Mouse (Mus musculus) adrenal gland, postnatal 36 days (tissue): Measurements from ENCODE around the gene Avil. TPM values are rescaled to one million over a fixed set of nuclear protein-coding genes. Genes with fewer than 3 reads are reported as not detected.
"Not testable (repeated sequence)": the region's sequence is repeated elsewhere in the genome, so short reads cannot be mapped to it uniquely, and the experiment has no call there.

Source experiments
- DNase-seq, 2 experiments: peaks; one replicate each; pipeline ENCODE4 v3.0.0; 2021; ENCODE audit warnings: mixed read lengths in 1 of 2
- microRNA-seq: library from miRNA; unstranded; fragments of <30 nt; microRNA quantifications from one replicate; pipeline ENCODE4 v1.2.0, GENCODE M21; 2021
- total RNA-seq, 2 experiments: library from RNA; stranded (reverse); gene quantifications; 2 replicates each; pipeline ENCODE4 v1.2.3; 2021

Avil gene
- total RNA-seq, 2 experiments from 2014 or later = 2.7 to 4.5 TPM

DNA sequence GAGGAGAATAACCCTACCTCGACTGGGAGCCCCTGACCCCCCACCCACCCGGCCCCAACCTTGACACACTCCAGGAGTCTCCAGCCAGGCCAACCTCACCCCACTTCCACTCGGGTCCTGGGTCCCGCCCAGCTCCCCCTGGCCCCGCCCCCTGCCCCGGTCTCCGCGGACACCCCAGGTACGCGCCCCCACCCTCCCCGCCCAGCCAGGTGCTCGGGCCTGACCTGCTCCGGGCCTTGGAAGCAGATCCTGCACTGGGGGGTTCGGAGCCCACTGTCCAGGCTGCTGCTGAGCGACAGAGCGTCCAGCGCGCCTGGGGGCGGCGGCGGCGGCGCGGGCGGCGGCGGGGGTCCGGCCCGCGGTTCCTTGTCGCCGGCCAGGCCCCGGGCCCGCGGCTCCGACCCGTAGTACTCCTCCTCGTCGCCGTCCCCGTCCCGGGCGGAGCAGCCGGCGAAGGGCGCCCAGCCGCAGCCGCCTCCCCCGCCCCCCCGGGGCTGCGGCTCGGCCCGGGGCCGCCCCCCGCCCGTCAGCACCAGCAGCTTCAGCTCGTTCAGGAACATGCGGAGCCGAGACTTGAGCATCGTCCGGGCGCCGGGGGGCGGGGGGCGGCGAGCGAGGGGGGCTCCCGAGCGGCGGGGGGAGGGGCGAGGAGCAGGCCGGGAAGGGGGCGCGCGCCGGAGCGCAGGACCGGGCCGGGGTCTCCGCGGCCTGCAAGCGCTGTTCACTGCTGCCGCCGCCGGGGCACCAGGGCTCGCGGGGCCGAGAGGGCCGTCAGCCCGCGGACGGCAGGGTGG, 58.9 kb downstream of the Avil start:
- DNase-seq = no peak

DNA sequence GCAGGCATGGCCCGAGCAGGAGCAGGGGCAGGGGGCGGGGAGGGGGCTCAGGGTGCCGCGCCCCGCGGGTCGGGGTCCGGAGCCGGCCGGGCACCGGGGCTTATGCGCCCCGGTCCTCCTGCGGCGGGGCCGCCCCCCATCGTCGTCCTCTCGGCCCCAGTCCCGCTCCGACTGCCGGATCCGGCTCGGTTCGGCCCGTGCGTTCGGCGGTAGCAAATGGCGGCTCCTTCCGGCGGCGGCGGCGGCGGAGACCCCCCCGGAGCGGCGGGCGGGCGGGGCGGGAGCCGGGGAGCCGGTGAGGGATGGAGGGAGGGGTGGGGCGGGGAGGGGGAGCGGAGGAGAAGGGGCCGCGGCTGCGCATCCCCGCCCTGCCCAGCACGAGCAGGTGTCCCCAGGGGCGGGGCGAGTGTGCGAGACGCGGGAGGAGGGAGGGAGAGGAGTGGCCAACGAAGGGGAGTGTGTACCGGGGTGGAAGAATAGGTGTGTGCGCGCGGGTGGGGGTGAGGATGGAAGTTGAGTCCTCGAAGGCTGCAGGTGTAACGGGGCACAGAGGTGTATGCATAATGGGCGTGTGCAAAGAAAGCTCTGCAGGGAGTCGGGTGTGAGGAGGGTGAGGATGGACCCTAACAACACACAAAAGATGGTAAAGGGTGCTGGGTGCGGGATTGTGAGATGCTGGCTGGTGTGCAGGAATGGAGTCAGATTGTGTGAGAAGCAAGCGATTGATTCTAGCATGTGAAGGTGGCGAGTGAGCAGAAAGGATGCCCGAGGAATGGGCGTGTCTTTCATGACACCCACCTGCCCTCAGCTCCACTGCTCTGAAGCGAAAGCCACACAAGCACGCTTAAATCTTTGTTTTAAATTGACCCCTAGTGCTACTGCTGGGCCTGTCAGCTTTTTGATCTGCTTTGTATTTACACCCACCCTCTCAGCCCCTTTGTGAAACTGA, 59.7 kb downstream of the Avil start, which contains the start of gene March9:
Gene March9, minus strand, starts transcription at position 217 of the 949 bp plus-strand sequence.
- peak; percentile 84 to 91 for DNase-seq

DNA sequence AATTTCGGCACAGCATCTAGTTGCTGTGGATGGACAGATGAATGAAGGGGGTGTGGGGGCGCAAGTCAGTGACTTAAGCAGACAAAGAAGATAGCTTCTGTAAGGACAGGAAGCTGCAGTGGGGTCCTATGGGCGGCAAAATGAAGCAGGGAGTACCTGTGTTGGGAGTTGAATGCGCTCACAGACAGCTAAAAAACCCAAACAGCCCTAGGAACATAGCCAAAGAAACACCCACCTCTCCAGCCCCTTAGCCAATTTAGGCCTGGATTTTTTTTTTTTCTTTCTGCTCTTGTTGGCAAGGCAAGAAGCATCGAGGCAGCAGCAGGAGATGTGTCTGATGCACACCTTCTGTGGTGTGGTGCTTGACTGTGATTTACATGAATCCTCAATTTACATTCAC, 60.6 kb downstream of the Avil start:
- DNase-seq = no peak

DNA sequence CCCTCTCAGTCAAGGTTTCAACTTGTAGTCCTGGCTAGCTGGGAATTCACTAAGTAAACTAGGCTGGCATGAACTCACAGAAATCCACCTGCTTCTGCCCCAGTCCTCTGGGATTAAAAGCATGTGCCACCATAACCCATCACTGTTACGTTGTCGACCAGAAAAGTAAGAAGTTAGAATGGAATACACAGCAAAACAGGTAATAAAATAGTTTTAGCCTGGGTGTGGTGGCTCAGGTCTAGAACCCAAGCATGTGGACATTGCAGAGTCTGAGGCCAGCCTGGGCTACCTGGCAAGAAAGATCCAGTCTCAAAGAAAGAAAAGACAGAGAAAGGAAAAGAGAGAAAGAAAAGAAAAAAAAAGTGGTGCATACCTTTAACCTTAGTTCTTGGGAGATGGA, 61.0 kb downstream of the Avil start:
- DNase-seq = no peak

DNA sequence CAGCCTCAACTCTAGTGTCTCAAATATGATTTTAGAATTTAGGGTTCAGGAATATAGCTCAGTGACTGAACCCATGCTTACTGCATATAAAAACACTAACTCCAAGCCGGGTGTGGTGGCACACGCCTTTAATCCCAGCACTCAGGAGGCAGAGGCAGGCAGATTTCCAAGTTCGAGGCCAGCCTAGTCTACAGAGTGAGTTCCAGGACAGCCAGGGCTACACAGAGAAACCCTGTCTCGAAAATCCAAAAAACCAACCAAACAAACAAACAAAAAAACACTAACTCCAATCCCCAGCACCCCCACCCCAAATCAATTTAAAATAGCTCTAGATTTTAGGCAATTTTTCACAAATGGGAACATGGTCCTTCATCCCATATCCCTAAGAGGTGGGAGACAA, 61.6 kb downstream of the Avil start:
- DNase-seq = not testable (repeated sequence)

DNA sequence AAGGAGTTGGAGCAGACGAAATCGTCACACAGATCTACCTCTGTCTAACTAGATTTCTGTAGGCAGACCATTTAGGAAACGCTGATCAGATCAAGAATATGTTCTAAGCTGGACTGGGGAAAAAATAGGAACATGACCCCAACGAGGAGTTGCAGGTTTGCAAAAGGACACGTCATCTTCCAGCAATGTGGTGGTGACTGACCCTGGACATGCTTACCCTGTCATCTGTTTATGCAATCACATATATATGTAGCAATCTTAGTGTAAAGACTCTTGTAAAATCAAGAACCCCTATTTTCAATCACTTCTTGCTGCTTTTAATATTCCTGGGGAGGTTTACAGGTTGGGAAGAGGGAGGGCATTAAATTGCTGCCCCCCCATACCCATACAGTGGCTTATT, 62.0 kb downstream of the Avil start:
- DNase-seq = no peak

DNA sequence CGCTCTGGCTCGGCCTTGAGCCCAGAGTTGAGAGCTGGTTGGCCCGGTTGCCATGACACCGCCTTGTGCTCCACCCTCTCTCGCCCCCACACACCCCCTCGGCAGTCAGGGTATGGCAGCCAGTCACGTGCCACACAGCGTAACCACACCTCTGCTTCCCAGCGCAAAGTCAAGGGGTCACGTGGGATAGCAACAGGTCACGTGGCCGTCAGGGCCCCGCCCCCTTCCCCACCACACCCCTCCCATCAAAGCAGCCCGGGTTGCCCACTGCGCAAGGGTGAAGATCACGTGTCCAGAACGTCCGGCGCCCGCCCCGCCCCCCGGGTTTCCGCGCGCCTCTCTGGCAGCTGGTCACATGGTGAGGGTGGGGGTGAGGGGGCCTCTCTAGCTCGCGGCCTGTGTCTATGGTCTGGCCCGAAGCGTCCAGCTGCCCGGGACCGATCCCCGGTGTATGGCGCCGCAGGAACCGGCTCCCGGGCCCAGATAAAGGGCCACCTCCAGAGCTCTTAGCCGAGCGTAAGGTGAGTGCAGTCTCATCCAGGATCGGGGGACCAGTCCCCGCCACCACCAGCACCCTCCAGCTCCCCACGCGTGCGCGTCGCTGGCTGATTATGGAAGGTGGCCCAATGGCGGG, 62.8 kb downstream of the Avil start, which contains the start of gene Cdk4:
Gene Cdk4, plus strand, starts transcription at position 296 of the 634 bp plus-strand sequence.
- peak; percentile 99 to 100 for DNase-seq

DNA sequence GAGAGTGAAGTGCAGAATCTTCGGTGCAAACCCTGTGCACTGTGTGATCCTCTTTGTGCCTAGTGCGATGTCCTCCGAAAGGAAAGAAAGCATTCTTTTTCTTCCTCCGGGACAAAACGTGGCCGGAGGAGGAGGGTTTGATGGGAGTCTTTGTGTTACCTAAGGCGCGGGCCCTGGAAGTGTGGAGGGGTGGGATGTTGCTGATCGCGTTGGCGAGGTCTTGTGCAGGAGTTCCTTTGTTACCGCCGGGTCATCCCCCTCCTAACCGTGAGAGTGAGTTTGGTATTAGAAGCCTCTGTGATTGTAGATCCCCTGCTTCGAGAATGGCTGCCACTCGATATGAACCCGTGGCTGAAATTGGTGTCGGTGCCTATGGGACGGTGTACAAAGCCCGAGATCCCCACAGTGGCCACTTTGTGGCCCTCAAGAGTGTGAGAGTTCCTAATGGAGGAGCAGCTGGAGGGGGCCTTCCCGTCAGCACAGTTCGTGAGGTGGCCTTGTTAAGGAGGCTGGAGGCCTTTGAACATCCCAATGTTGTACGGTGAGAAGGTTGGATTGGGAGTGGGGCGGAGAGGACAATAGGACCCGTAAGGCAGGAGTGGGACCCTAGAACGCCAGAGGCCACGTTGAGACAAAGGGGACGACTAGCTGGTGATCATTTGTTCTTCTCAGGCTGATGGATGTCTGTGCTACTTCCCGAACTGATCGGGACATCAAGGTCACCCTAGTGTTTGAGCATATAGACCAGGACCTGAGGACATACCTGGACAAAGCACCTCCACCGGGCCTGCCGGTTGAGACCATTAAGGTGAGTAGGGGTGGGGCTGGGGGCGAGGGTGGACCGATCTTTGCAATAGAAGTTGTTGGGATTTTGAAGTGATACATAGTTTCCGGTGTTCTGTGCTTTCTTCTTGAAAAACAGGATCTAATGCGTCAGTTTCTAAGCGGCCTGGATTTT, 63.7 kb downstream of the Avil start:
- DNase-seq = no peak

DNA sequence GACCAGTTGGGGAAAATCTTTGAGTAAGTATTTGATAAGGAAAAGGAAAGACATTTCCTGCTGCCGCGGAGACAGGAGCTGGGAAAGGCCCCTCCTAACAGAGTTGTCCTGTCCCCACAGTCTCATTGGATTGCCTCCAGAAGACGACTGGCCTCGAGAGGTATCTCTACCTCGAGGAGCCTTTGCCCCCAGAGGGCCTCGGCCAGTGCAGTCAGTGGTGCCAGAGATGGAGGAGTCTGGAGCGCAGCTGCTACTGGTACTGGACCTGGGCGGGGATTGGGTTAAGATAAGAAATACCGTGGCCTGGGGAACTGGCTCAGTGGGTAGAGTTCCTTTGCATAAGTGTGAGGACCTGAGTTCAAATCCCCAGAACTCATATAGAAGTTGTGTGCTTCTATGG, 65.5 kb downstream of the Avil start:
- DNase-seq = no peak

DNA sequence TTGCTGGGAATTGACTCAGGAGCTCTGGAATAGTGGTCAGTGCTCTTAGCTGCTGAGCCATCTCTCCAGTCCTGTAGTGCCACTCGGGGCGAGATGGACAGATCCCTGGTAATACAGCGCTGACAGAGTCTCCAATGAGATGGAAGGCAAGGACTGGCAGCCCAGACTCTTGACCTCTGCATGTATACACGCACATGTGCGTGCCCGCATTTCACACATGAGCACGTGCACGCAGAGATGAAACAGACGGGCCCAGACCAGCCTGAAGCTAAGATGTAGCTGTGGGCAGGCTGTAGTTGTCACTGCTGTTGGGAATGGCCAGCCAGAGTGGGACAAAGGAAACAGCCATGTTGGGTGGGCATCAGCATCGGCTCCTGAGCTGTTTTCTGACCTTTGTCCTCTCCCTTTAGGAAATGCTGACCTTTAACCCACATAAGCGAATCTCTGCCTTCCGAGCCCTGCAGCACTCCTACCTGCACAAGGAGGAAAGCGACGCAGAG, 66.1 kb downstream of the Avil start:
- DNase-seq = no peak

DNA sequence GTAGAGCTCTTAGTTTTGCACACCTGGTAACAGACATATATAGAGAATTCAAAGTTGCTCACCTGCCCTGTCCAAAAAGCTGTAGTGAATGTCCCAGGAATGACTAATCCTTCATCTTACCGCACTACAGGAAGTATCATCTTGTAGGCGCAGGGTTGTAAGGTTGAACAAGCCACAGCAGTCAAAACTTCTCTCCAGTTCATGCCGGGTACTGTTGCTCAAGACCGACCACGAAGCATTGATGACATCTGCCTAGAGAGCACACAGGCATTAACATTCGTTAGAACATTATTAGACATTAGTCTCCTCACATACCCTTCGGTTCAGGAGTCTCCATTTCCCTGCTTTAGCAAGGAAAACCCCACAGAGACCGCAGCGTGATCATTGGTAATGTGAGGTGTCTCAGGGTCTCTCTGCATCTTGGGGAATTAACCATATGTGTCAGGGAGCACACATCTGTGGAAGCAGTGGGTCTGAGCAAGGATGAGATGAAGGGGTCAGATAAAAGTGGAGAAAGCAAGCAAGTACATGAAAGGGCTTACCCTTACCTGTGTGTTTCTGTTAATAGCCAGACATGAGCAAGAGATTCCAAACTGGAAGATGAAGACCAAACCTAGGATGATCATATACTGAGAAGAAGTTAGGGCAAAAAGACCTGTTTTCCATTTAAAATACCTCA, 68.0 kb downstream of the Avil start:
- DNase-seq = no peak

DNA sequence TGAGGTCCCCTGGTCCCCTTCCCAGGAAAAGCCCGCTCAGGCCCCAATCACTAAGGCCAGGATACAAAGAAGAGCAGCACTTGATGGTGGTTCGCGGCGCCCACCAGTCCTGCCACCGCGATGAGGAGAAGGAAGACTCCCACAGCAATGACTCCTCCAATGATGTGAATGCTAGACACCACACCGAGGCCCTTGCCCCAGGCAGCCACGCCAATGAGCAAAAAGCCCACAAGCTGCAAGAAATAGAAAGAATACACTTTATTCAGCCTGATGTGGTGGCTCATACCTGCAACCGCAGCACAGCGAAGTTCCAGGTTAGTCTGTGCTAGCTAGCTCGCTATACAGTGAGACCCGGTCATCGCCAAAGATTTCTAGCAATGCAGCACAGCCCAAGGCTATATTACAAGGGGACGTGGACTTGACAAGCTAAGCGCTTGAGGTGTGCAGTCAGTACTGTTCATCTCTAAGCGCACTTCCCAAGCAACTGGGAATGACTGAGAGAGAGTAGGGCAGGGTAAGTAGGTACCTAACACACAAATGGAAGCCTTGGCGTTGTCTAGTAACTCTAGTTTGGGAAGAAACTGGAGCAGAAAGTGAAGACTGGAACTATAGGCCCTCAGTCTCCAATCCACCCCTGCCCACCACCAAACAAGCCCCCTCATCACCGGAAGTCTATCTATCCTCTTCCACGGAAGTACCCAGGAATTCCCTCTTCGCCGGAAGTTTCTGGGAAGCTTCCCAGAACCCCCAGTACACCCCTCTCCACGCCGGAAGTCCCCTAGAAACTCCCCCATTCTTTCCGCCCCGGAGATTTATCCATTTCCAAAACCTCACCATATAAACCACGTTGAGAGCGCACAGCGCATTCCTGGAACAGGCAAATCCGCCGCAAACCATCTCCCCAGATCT, 69.0 kb downstream of the Avil start:
- no peak for DNase-seq

Small RNA genes lying within 50 kb of the gene (microRNA-seq; reads per million reads assigned to microRNA genes)
- gene Mir26a-2 (94.1 reads per million, percentile 52 among the genes with 10 or more reads in this experiment), gene Mir546 (1.00 reads per million)

Other genes starting within 250 kb of the Avil start
- 1 to 10 TPM; 5.1 to 9.3 TPM for gene Atp23, start 99.4 kb upstream of the Avil start, total RNA-seq
- 100 to 1,000 TPM; 102 to 158 TPM for gene Ctdsp2, start 22.0 kb upstream of the Avil start, total RNA-seq
- gene Tsfm, start 30.1 kb downstream of the Avil start, total RNA-seq = 10 to 100 TPM; 64.4 to 71.3 TPM
- 10 to 100 TPM; 20.1 to 21.4 TPM for gene Mettl1, start 40.7 kb downstream of the Avil start, total RNA-seq
- gene Eef1akmt3, start 40.8 kb downstream of the Avil start, total RNA-seq = under 1 TPM; 0.30 to 0.53 TPM
- gene Cyp27b1, start 47.5 kb downstream of the Avil start, total RNA-seq = under 1 TPM; 0.26 to 0.76 TPM
- 1 to 10 TPM; 9.3 to 9.7 TPM for gene March9, start 59.5 kb downstream of the Avil start, total RNA-seq
- gene Cdk4, start 62.8 kb downstream of the Avil start, total RNA-seq = 100 to 1,000 TPM; 213 to 225 TPM
- gene Tspan31, start 69.6 kb downstream of the Avil start, total RNA-seq = 100 to 1,000 TPM; 106 to 118 TPM
- 1 to 10 TPM; 2.2 to 3.4 TPM for gene Agap2, start 74.6 kb downstream of the Avil start, total RNA-seq
- 100 to 1,000 TPM; 120 to 138 TPM for gene Os9, start 120.4 kb downstream of the Avil start, total RNA-seq
- 1 to 10 TPM; 6.3 to 6.8 TPM for gene B4galnt1, start 164.5 kb downstream of the Avil start, total RNA-seq
- gene Slc26a10, start 179.9 kb downstream of the Avil start, total RNA-seq = 1 to 10 TPM in 1 of 2 experiments, under 1 TPM in 1; 0.89 to 1.1 TPM
- gene Arhgef25, start 189.4 kb downstream of the Avil start, total RNA-seq = 10 to 100 TPM; 19.0 to 21.6 TPM
- 10 to 100 TPM; 52.4 to 71.7 TPM for gene Dtx3, start 195.0 kb downstream of the Avil start, total RNA-seq
- 10 to 100 TPM; 39.2 to 48.1 TPM for gene Pip4k2c, start 210.9 kb downstream of the Avil start, total RNA-seq